Mouse (Mus musculus) cerebellum, adult (tissue): Measurements from ENCODE around the gene Olfr1115.
"Not testable (repeated sequence)": the region's sequence is repeated elsewhere in the genome, so short reads cannot be mapped to it uniquely, and the experiment has no call there.

ENCODE experiments used
- ATAC-seq: cut with Nextera tagmentation; 2 replicates; pipeline ENCODE4 v1.9.2; 2017; ENCODE audit warnings: mild to moderate bottlenecking, moderate library complexity, mixed read lengths; ENCODE audit not compliant: insufficient number of reproducible peaks, low FRiP score, low TSS enrichment

The Olfr1115 gene

DNA sequence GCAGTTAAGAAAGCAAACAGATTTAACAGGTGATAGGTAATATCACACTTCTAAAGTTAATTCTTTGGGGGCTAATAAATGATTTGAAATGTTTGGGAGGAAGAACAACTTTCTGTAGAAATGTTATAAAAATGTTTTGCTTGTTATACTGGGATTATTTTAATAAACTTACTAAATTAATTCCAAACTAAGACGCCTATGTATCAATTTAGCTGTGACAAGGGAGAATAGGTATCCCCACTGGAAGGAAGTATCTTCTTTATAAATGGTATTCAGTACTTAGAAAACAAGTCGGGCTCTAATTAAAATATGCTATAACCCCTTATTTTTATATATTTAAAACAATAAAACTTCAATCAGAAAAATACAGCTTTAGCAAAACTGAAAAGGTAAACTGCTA lies at the start of gene Olfr1115:
Olfr1115 (plus strand) TSS at position 301 of the 400 bp plus-strand sequence.
- ATAC-seq: no peak

DNA sequence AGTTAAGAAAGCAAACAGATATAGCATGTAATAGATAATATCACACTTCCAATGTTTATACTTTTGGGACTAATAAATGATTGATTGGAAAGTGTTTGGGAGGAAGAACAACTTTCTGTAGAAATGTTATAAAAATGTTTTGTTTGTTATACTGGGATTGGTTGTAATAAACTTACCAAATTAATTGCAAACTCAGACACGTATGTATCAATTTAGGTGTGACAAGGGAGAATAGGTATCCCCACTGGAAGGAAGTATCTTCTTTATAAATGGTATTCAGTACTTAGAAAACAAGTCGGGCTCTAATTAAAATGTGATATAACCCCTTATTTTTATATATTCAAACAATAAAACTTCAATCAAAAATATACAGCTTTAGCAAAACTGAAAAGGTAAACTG lies 39.1 kb upstream of the Olfr1115 start, which contains the start of gene Olfr1113:
Olfr1113 (plus strand) TSS at position 301 of the 400 bp plus-strand sequence.
- no peak for ATAC-seq

DNA sequence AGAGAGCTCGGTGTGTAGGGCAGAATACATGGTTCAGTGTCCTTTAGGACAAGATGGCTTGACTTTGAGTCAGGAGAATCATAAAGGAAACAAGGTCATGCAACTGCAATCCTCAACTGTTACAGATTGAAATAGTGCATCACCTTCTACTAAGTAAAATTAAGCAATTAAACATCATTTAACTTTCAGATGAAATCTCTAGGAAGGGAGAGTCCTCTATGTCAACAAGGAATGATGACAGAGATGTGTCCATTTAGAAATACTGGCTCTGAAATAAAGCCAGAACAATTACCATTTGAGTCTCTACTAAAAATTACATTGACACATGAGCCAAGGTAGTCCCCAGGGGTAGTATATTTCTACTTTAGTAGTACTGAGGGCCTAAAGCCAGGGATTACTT lies 19.4 kb downstream of the Olfr1115 start, which contains the start of gene Olfr1116:
Olfr1116 (plus strand) TSS at position 301 of the 400 bp plus-strand sequence.
- no peak for ATAC-seq

DNA sequence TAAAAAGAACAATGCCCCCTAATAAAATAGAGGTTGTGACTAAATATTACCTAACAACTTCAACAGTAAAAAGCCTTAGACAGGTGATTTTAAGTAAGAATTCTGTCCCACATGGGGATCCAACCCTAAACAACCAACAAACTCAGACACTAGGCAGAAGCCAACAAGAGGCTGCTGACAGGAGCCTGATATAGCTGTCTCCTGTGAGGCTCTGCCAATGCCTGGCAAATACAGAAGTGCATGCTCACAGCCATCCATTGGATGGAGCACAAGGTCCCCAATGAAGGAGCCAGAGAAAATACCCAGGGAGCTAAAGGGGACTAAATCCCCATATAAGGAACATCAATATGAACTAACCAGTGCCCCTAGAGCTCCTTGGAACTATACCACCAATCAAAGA lies 46.2 kb downstream of the Olfr1115 start:
- ATAC-seq: not testable (repeated sequence)
